9 mouse cellular contexts compared by ENCODE assay signal in the genomic region with DNA sequence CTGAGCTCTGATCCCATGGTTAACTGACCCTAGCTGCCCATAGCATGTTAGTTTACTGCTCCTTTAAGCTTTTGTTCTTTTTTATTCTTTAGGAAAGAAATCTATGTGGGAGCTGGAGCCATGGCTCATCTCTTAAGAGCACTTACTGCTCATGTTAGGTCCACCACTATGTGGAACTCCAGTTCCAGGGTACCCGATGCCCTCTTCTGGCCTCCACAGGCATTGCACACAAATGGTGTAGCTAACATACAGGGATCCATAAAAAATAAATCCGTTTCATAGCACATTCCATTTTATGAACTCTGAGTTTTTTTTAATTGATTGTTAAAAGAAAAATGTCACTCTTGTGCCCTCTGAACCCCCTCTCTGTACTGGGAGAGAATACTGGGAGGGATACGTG. TPM values are rescaled to one million over a fixed set of nuclear protein-coding genes. Genes with fewer than 3 reads are reported as not detected.
DNase-seq lines count a peak whose midpoint lies in the region; ATAC-seq lines count a peak whose summit lies in the region.
"Had no signal": no experiment of that assay in that cellular context is flagged by ENCODE, and none has a peak within 500 bp of the region (broad histone marks: within the 10 kb centered on the region; RNA-seq: fewer than 3 reads in every experiment).

No protein-coding gene starts in this region.

- H3K4me1 ChIP-seq in kidney, embryonic 15.5 days: peaks cover 4% of the 10 kb centered on the region; the same call in 1 of the 2 replicates
- H3K4me1 ChIP-seq in limb, embryonic 10.5 days: peaks cover 12% of the 10 kb centered on the region
- H3K4me1 ChIP-seq in intestine, embryonic 16.5 days (ENCODE audit: control insufficient read depth, insufficient read depth, low read length): 0 out of 2 replicates have a peak, but pooled peaks cover 6% of the 10 kb centered on the region
- H3K4me1 ChIP-seq: embryonic facial prominence, embryonic 15.5 days; limb, embryonic 12.5 days had no signal

- DNase-seq in kidney, adult 9 months: peak; percentile 56
- peak; percentile 43 to 56 for DNase-seq in B cell, adult 2 months
- peak; percentile 68 for DNase-seq in ES-CJ7 (ENCODE audit: low read depth, low spot score)
- DNase-seq in limb, embryonic 10.5 days (ENCODE audit: low spot score): peak; percentile 56
- no peak for DNase-seq in yolk sac, embryonic 10.5 days (ENCODE audit: low spot score)

- no peak overlapping the region for H3K4me3 ChIP-seq in kidney, embryonic 15.5 days (replicated peaks)
- no peak overlapping the region for H3K4me3 ChIP-seq in limb, embryonic 10.5 days
- no peak overlapping the region for H3K4me3 ChIP-seq in intestine, embryonic 16.5 days (ENCODE audit: low read length)
- H3K4me3 ChIP-seq: embryonic facial prominence, embryonic 15.5 days; limb, embryonic 12.5 days had no signal

- H3K27me3 ChIP-seq in kidney, embryonic 15.5 days: peaks cover 32% of the 10 kb centered on the region
- H3K27me3 ChIP-seq in limb, embryonic 10.5 days (ENCODE audit: low read depth, poor library complexity, severe bottlenecking): peaks cover 6% of the 10 kb centered on the region; the same call in 1 of the 2 replicates
- no peaks in the 10 kb centered on the region for H3K27me3 ChIP-seq in intestine, embryonic 16.5 days (replicated peaks; ENCODE audit: control insufficient read depth, insufficient read depth, low read length)
- H3K27me3 ChIP-seq: embryonic facial prominence, embryonic 15.5 days had no signal

- no peaks in the 10 kb centered on the region for H3K36me3 ChIP-seq in kidney, embryonic 15.5 days
- H3K36me3 ChIP-seq in limb, embryonic 10.5 days: no peaks in the 10 kb centered on the region
- H3K36me3 ChIP-seq in intestine, embryonic 16.5 days (ENCODE audit: control insufficient read depth, insufficient read depth, low read length): no peaks in the 10 kb centered on the region
- H3K36me3 ChIP-seq: embryonic facial prominence, embryonic 15.5 days; limb, embryonic 12.5 days had no signal

- ATAC-seq in kidney, embryonic 15.5 days (replicated peaks; ENCODE audit: low FRiP score): no peak
- ATAC-seq in intestine, embryonic 16.5 days: no peak

- no peak overlapping the region for H3K27ac ChIP-seq in kidney, embryonic 15.5 days
- H3K27ac ChIP-seq in limb, embryonic 10.5 days: no peak overlapping the region
- H3K27ac ChIP-seq in intestine, embryonic 16.5 days (ENCODE audit: low read length): no peak overlapping the region
- H3K27ac ChIP-seq: embryonic facial prominence, embryonic 15.5 days; limb, embryonic 12.5 days had no signal

- 39% methylated on average over 3 of the region's 3 CpGs for WGBS in kidney, embryonic 15.5 days
- WGBS in limb, embryonic 10.5 days: 39% methylated on average over 3 of the region's 3 CpGs
- WGBS in intestine, embryonic 16.5 days: 44% methylated on average over 3 of the region's 3 CpGs

- no peaks in the 10 kb centered on the region for H3K9me3 ChIP-seq in kidney, embryonic 15.5 days (replicated peaks)
- no peaks in the 10 kb centered on the region for H3K9me3 ChIP-seq in limb, embryonic 10.5 days (replicated peaks)
- no peaks in the 10 kb centered on the region for H3K9me3 ChIP-seq in intestine, embryonic 16.5 days (ENCODE audit: control insufficient read depth, low read length)
- H3K9me3 ChIP-seq: embryonic facial prominence, embryonic 15.5 days; limb, embryonic 12.5 days had no signal

- H3K9ac ChIP-seq in kidney, embryonic 15.5 days: no peak overlapping the region
- no peak overlapping the region for H3K9ac ChIP-seq in intestine, embryonic 16.5 days (ENCODE audit: low read depth, low read length)
- H3K9ac ChIP-seq: embryonic facial prominence, embryonic 15.5 days; limb, embryonic 12.5 days had no signal

- H3K4me2 ChIP-seq in kidney, embryonic 15.5 days: no peak overlapping the region
- no peak overlapping the region for H3K4me2 ChIP-seq in intestine, embryonic 16.5 days (ENCODE audit: low read depth, low read length)
- H3K4me2 ChIP-seq: embryonic facial prominence, embryonic 15.5 days; limb, embryonic 12.5 days had no signal

RNA-seq across cellular contexts. Expression of a gene that starts 4.7 kb away (rescaled TPM):
- polyA plus RNA-seq in kidney, embryonic 15.5 days (2015; fragmentation: Nextera tagmentation; extraction: Ambion mirVana): 21.6 and 23.8 TPM in 2 replicates
- 20.7 and 21.9 TPM in 2 replicates for polyA plus RNA-seq in limb, embryonic 10.5 days (2016; fragmentation: Nextera tagmentation; extraction: Ambion mirVana)
- polyA plus RNA-seq in intestine, embryonic 16.5 days (2015; fragmentation: Nextera tagmentation; extraction: Ambion mirVana): 32.7 and 35.3 TPM in 2 replicates

RNA-seq across cellular contexts. Expression of a gene that starts 24.3 kb away (rescaled TPM):
- polyA plus RNA-seq in kidney, embryonic 15.5 days (2015; fragmentation: Nextera tagmentation; extraction: Ambion mirVana): 7.6 and 8.3 TPM in 2 replicates
- polyA plus RNA-seq in limb, embryonic 10.5 days (2016; fragmentation: Nextera tagmentation; extraction: Ambion mirVana): 0.55 and 0.60 TPM in 2 replicates
- polyA plus RNA-seq in intestine, embryonic 16.5 days (2015; fragmentation: Nextera tagmentation; extraction: Ambion mirVana): 3.5 and 3.6 TPM in 2 replicates

RNA-seq across cellular contexts. Expression of a gene that starts 33.5 kb away (rescaled TPM):
- not detected in 2 replicates for polyA plus RNA-seq in kidney, embryonic 15.5 days (2015; fragmentation: Nextera tagmentation; extraction: Ambion mirVana)
- polyA plus RNA-seq in limb, embryonic 10.5 days (2016; fragmentation: Nextera tagmentation; extraction: Ambion mirVana): not detected in 2 replicates
- polyA plus RNA-seq in intestine, embryonic 16.5 days (2015; fragmentation: Nextera tagmentation; extraction: Ambion mirVana): not detected in 2 replicates
- polyA plus RNA-seq: limb, embryonic 12.5 days had no signal
